Mouse (Mus musculus): Measurements from ENCODE around the gene Vsir.

Vsir gene
- long read RNA-seq, experiment 1, full-length matches to known transcripts, result 1 of 2 reads
- long read RNA-seq, experiment 1, partial matches to known transcripts, result 1 of 2 reads
- long read RNA-seq, experiment 1, other reads (novel, unspliced or antisense), result 0 of 2 reads
- long read RNA-seq, experiment 2, full-length matches to known transcripts, result 1 of 2 reads
- long read RNA-seq, experiment 2, partial matches to known transcripts, result 0 of 2 reads
- long read RNA-seq, experiment 2, other reads (novel, unspliced or antisense), result 1 of 2 reads

DNA sequence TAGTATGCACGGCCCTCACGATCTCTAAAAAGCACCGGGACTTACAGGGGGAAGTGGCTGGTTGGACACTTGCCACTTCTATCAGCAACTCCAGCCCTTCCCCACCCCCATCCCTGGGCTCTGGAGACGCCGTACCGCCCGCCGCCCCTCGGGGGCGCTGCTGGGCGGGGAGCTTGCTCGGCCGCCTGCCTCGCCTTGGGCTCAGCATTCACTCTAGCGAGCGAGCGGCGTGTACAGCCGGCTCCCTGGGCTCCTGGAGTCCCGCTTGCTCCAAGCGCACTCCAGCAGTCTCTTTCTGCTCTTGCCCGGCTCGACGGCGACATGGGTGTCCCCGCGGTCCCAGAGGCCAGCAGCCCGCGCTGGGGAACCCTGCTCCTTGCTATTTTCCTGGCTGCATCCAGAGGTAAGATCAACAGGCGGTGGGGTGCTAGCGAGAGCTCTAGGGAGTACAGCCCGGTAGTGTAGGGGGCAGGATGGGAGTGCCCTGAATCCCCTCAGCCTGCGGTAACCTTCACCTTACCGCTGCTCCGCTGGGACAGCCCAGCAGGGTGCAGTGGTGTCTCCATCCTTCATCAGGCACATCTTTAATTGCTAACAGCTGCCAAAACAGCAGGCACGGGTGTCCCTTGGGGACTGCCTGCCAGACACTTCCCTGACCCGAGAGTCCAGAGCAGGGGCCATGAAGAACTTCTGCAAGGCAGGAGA lies at the start of gene Vsir:
TSS of gene Vsir (plus strand) at position 151 of the 705 bp plus-strand sequence.
- intact Hi-C loops (cut with DNase I), result no loop called here

DNA sequence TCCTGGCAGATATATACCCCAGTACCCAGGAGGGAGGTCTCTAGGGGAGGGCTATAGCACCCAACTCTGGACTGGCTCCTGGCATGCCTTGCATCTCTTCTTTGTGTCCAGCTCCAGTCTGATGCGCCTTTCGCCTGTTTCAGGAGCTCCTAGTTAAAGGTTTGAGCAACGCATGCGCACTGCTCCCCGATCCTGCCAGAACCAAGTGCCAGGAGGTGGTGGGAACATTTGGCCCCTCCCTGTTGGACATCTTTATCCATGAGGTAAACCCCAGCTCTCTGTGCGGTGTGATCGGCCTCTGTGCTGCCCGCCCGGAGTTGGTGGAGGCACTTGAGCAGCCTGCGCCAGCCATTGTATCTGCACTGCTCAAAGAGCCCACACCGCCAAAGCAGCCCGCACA lies 47.0 kb upstream of the Vsir start:
- intact Hi-C loops (cut with DNase I), result no loop called here

DNA sequence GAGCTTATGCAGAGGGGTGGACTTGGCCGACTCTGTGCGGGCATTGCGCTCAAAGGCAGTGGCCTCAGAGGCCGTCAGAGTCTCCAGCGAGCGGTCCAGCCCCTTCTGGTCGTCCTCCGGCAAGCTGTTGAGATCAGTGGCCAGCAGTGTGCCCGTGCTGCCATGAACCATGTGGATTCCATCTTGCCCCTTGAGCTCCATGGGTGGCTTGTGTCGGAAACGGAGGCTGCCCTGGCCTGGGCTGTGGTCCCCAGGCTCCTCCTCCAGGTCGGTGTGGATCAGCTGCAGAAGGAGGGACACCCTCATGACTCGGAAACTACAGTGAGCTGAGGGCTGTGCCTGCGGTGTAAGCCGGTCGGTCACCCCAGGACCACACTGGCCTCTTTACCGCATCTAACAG lies 43.2 kb upstream of the Vsir start:
- intact Hi-C loops (cut with DNase I), result no loop called here

DNA sequence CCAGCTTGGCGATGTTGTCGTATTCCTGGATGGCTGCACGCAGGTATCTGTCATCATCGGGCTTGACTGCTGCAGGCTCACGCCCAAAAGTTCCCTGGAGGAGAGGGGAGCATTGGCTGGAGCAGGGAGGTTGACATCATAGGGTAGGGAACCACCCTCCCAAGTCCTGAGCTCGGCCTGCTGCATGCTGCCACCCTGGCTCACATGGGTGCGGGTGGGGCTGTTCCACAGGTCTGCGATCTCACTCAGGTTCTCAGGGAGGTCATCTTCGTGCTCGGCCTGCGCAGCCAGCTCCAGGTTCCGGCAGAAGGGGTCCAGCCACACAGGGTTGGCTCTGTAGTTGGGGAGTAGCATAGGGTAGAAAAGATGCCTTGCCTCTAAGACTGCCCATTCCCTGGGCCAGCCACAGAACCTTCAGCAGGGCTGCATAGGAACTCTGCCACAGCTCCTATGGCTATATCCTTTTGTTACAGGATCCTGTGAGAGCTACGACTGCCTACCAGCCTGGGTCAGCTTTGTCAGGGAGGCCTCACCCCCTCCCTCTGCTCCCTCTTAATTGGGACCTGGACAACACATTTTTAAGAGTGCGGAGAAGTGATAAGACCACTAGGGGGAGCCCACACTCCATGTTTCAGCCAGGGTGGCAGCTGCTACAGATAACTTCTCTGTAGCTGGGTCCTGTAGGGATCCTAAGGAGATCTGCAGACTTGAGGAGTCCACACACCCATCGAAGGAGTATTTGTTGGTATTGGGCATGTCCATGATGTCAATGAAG lies 41.6 kb upstream of the Vsir start:
- intact Hi-C loops (cut with DNase I), result loop anchor here (2.0 to 5.0 kb wide), 2 partner anchors 392 to 452 kb away; partner anchors contain the start of gene Cdh23

DNA sequence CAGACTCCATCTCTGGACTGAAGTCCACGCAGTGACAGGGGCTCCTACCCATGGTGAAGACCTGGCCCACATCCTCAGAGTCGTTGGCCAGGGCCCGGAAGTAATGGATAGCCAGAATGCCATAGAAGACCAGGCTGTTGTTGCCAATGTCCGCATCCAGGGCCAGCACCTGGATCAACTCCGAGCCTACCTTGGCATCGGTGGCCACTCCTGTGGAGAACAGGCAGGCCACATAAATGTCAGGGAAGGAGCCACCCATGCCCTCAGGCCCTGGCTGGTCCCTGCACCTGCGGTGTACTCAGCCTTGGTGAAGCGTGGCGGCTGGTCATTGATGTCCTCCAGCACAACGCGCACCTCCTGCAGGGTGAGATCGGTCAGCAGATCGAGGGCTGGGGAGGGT lies 36.0 kb upstream of the Vsir start:
- intact Hi-C loops (cut with DNase I), result loop anchor here (10.0 kb wide), 1 partner anchor 224 kb away; no protein-coding TSS in a partner anchor

DNA sequence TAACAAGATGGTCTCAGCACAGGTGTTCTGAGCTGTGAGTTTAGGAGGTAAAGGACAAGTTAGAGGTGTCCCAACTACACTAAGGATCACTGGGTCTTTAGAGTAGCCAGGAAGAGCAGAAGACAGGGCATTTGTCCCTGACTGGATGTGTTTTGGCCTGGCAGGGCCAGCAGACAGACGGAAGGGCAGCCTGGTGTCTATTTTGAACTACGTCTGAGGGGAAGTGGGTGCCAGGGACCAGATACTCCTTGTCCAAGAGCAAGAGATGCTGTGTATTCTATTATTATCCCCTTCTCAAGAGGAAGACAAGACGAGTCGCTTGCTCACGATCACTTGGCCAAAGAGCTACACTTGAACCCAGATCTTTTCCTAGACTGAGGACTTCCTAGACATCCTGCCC lies 33.0 kb upstream of the Vsir start:
- intact Hi-C loops (cut with DNase I), result loop anchor here (10.0 kb wide), 1 partner anchor 221 kb away; no protein-coding TSS in a partner anchor

DNA sequence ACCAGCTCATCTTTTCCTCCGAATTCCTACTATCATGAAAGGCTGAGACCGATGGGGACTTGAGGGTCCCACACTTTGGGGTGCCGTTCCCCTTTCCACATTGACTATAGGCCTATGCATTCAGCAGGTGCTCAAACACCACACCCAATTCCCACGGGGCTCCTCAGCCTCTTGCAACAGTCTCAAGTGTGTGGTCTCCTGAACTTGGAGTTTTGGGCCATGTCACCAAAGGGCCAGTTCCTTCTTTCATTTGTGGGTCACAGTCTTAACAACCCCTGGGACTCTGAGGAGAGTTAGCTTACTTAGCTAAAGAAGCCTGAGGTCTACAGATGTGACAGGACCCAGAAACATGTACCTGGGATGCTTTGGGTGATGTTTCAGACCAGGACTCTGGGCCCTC lies 30.5 kb upstream of the Vsir start:
- intact Hi-C loops (cut with DNase I), result loop anchor here (10.0 kb wide), 1 partner anchor 219 kb away; no protein-coding TSS in a partner anchor

DNA sequence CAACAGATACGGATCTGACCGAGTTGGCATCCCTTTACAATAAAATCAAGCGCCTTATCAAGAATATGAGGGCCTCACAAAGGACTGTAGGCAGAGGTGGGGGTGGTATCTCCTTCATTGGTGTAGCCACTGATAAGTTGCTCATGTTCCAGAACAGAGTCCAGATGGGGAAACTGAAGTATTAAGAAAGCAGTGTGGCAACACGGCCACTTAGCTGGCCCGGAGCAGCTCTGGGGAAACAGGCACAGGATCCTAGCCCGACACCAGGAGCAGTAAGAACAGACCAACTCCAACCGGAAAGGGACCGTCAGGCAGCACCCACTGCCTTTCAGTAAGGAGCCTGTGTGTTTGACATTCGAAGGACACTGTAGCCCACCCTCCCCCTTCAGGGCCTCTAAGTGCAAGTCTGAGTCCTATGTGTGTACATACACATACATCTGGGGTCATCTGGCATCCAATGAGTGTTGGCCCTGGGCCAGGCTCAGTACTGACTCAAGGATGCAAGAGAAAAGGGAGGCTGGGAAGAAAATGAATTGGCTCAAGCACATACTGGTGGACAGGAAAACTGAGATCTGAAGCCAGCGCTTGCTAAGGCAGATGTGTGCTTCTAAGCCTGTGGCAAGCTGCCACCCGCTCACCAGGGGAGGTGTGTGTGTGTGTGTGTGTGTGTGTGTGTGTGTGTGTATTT lies 17.5 kb upstream of the Vsir start:
- intact Hi-C loops (cut with DNase I), result no loop called here

DNA sequence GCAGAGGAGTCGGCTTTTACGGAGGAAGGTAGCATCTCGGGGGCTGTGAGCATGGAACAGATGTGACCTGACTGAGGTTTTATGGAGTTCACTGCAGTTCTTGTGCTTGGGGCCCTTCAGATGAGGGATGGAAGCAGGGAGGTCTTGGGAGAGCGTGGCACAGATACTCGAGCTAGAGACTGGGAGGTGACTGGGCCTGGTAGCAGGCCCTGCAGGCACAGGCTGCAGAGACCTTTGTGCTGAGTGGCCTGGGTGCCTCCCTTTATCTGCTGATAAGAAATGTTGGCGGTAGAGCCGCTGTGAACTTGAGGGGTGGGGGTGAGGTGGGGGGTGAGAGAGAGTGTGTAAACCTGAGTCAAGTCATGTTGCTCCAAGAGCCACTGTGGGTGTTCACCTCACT lies 12.1 kb upstream of the Vsir start:
- intact Hi-C loops (cut with DNase I), result no loop called here

DNA sequence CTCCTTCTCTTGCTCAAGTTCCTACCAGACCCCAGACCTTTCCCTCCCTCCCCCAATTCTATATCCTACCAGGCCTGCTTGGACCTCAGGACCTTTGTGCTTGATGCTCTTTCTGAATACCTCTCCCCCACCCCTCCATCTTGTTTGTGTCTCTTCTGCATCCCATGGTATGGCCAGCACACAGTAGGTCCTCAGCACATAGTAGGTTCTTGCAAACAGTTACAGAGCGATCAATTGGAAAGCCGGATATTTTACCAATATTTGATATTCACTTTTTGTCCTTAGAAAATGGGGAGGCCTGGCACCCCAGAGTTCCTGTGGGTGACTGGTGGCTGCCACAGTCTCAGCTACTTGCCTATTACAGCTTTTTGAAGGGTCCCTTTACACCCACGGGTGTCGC lies 11.6 kb upstream of the Vsir start:
- intact Hi-C loops (cut with DNase I), result no loop called here

DNA sequence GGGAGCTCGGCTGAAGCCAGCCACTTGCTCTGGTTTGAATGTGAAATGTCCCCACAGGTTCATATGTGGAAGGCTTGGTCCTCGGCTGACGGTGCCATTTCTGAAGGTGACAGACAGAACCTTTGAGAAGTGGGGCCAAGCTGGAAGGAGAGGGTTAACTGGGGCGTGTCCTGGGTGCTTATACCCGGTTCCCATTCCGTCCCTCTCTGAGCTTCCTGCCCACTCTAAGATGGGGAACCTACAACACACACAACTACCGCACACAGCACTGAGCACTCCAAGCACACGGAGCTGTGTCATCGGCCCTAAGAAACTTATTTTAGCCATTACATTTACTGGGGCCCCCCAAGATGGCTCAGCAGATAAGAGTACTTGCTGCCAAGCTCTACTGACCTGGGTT lies 5.1 kb upstream of the Vsir start:
- intact Hi-C loops (cut with DNase I), result no loop called here

DNA sequence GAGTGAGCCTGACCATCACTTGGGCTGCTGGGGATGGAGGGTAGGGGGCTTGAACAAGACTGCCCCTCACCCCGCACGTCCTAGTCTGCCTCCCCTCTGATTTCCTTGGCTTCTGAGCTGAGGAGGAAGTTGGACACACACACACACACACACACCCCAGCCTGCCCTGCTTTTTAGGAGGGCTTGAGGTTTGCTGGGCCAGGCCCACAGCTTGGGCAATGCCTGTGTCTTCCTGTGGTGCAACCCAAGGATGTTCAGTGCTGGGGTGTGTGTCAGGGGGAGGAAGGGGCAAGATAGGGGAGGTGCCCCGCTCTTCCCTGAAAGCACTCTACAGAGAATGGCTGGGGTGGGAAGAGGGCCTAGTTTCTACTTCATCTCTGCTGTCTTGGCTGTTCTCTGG lies 2.5 kb upstream of the Vsir start:
- intact Hi-C loops (cut with DNase I), result no loop called here

DNA sequence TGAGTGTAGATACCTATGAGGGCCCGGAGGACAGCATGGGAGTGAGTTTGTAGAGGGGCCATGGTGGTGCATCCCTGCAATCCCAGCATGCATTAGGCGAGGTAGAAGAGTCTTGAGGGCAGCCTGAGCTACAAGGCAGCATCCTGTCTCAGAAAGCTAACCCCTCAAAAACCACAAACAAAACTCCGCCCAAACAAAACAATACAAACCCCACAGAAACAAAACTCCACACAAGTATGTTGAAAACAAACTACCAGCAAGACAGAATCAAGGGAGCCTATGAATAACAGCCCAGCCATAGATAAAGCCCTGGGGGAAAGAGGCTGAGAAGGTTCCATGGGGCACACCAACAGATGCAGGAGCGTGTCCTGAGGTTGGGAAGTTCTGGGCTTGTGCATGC lies 595 bp upstream of the Vsir start:
- intact Hi-C loops (cut with DNase I), result no loop called here

DNA sequence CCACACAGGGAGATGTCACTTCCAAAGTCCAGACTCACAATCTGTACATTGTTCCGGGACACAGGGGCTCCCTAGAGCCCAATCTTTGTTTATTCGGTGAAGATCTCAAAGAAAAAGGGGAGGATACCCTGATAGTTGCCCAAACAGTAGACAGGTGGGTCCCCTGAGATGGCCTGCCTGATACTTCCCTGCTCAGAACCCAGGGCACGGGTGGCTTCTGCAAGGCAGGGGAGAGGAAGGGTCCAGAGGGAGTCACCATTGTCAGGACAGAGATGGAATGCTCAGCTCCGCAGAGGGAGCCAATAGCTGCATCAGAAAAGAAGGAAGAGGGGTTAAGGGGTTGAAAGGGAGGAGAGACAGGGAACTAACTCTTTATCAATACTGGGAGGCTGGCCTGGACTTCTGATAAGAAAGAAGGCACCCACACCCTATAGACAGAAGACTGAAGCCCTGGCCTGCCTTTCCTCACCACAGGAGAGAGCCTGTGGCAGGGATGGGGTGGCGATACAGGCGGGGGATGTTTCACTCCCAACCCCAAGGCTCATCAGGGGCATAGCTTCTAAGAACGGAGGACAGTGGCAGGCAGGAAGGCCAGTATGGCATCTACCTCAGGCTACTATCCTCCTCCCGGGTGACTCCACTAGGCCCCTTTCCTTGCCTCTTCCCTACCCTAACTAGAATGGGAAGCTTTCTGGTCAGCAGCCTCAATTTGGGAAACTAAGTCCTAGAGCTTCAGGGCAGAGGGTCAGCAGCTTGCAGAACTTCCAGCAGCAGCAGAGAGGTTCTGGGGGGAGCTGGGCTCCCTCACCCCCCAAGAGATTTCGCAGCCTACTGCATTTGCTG lies 1.3 kb downstream of the Vsir start:
- intact Hi-C loops (cut with DNase I), result no loop called here

DNA sequence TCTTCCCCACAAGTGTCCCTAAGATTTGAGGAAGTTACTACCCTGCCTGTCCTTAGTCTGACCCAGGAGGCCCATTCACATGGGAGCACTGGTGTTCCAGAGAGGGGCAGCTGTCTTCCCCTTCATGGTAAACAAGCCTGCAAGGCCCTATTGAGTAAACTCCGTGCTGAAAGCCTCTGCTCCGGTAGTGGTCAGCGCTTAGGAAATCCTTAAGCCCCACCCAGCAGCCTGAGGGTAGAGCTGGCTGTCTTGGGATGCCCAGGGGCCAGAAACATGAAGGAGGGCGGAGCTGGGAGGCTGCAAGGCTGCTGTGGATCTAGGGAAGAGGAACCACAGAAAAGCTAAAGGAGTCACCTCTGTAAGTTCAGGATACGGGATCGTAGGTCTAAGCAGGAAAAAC lies 2.4 kb downstream of the Vsir start:
- intact Hi-C loops (cut with DNase I), result no loop called here

DNA sequence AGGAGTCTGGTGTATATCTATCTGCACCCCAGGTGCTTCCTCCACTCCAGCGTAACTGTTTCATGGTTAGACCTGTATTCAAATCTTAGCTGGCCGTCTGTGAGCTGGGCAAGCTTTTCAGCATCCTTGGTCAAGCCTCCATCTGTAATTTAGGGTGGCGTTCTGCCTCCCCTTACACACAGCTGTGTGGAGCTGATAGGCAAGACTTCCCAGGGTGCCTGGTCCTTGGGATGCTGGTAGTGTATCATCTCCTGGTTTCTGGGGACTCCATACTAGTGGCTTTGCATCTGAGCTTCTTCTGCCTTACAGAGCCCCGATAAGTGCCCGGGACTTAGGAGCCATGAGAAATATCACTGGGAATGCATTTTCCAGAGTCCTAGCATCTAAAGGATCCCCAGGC lies 3.0 kb downstream of the Vsir start:
- intact Hi-C loops (cut with DNase I), result no loop called here

DNA sequence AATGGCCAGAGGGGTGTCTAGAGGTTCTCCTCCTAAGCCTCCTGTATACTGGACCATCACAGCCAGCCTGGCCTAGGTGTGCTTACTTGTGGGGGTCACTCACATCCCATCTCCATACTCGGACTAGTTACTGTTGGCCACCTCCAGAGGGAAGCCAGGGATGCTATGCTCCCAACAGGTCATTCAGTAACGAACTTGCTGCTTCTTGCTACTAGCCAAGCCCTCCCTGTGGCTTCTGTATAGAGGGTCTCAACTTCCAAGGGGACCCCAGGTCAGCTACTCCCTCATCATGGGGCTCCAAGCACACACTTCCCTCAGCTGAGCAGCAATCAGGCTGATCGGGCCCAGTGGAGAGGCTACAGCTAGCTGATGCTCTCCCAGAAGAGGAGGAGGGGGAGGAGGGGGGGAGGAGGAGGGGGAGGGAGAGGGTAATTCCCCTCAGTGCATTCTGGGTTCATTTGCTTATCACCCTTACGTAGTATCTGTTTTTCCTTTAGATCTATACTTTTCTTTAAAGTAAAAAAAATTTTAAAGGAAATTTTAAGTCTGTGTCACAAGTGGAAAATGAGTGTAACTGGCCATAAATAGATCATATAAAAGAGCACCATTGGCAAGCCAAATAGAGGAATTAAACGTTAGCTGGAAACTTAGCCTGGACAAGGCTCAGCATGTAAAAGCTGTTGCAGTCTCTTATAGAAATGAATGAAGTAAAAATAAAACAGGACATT lies 3.6 kb downstream of the Vsir start:
- intact Hi-C loops (cut with DNase I), result no loop called here

DNA sequence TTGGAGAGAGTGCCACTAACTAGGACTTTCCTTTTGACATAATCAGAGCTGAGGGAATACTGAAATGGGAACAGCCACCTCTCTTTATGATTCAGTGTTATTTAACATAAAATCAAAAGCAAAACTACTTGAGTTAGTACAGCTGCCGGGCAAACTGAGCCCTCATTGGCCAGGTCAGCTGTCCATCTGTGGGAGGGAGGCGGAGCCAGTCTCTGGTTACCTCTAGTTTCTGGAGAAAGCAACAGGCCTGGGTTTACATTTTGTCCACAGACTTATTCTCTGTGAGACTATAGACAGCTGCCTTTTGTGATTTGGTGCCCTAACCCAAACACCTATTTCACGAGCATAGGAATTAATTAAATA lies 4.1 kb downstream of the Vsir start:
- intact Hi-C loops (cut with DNase I), result no loop called here

DNA sequence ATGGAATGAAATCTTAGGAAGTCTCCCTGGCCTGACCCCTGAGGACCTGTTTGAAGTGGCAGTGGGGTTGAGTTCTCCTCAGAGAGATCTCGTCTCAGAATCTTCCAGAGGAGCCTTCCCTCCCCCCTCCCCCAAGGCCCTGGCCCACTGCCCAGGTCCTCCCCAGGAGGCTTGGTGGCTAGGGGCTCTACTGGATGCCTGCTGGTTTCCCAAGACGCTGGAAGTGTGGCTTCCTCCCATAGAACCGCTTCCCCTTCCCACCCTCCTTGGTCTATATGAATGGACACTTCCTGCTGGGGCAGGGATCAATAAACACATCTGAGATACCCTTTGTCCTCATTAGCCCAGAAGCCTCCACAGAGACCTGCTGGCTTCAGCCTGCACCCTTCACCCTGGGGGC lies 4.6 kb downstream of the Vsir start:
- intact Hi-C loops (cut with DNase I), result no loop called here

All from adrenal gland (tissue).